Mouse (Mus musculus) left cerebral cortex, adult 9 months (tissue): ENCODE measurements at regions not wholly inside any gene's neighbourhood (a gene's known extent, or its start where the extent isn't known, plus 50 kb on each side); places are given as distances from the start of the nearest gene placed in this dataset.

ENCODE experiments used
- DNase-seq, 2 experiments: peaks; one replicate each; pipeline ENCODE4 v3.0.0; 2022; ENCODE audit warnings: low spot score in 2 of 2

GRCm38 (mm10) chr8:6227901-6228300 lies 1122.8 kb upstream of the Slc10a2 start:
- DNase-seq: no peak

- no peak for DNase-seq
Observed at GRCm38 (mm10) chr8:6225194-6225593, 1120.0 kb upstream of the Slc10a2 start.

GRCm38 (mm10) chr8:6207617-6208349 lies 1102.6 kb upstream of the Slc10a2 start:
- DNase-seq: no peak

GRCm38 (mm10) chr8:6204051-6204745 lies 1099.0 kb upstream of the Slc10a2 start:
- no peak for DNase-seq

DNA sequence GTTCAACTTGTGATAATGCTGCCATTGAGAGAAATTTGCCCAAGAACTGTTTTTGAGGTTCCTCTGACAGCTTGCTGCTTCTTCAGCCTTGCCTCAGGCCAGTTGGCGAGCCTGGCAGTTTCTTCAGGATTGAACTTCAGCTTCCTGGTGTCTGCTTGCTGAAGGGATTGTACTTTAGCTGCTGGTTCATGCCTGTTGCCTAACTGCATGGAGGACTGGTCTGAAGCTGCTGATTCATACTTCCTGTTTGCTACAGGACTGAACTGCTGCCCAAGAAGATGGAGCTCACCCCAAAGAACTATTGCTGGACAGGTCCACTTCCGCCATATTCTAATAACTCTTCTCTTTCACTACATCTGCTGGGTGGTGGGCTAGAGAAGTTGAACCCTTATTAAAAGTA lies 1086.3 kb upstream of the Slc10a2 start:
- DNase-seq: no peak

GRCm38 (mm10) chr8:6188422-6188821 lies 1083.3 kb upstream of the Slc10a2 start:
- no peak for DNase-seq

GRCm38 (mm10) chr8:6186561-6186960 lies 1081.4 kb upstream of the Slc10a2 start:
- no peak for DNase-seq

GRCm38 (mm10) chr8:6179602-6180001 lies 1074.5 kb upstream of the Slc10a2 start:
- peak in 1 of 2 experiments; percentile 42 for DNase-seq

DNA sequence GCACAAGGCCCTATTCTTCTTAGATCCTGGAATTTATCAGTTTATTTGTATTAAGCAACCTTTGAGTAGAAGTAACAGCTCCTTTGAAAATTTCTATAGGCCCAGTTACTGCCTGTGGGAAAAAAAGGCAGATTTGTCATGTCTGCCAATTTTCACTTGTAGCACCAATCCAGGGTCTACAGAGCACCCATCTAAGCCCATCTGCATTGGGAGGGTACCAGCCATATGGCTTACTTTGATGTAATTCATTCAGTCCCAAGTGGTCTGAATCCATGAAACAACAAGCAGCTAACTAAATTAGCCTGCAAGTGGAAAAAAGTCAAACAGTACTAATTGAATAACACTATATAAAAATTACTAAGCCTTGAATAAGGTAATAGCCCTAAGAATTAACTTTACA lies 1061.3 kb upstream of the Slc10a2 start:
- no peak for DNase-seq

DNA sequence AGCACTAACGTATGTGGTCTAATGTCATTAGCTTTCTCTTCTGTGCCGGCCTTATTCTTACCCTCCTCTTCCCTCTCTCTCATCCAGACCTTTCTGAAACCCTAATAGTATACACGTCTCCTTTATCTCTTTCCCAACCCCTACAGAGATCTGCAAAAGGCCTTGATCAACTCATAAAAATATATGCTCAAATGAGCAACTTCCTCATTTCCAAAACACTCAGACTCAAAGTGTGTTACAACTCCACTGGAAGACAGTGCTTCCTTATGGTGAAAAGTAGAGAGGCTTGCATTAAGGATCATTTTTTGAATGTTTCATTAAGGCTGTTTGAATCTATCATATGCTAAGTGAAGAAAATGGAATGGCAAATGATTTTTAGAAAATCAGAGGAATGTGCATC lies 1060.1 kb upstream of the Slc10a2 start:
- DNase-seq: no peak

DNA sequence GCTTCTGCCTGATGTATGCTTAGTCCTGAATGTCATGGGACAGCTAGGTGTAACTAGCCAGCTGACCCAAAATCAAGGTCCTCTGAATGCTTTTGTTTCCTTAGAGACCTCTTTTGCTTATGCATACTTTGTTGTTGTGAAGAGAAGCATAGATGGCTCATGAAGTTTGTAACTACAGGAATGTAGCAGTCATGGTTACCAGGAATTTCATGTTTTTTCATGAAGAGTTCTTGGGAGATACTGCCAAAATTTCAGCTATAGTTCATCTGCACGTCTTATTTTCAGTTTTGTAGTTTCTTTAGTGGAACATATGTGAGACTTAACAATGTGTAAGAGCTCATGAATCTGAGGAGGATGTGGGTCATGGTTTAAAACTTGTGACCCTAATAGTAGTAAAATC lies 1059.6 kb upstream of the Slc10a2 start:
- no peak for DNase-seq

DNA sequence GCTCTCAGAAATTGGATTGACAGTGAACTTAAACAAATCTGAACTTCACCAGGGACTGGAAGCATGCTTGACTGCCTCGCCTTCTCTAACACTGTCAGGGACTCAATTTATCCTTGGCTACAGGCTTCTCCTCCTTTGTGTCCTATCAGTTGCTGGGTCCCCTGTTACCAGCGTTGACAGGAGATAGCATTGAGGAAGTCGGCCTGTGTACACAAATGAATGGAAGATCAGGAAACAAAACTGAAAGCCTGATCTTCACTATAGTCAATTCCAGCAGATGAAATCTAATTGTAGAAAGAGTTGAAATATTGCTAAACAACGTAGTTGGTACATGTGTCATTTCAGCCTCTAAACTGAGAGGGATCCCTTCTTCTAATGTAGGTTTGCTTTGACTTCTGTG lies 1039.4 kb upstream of the Slc10a2 start:
- no peak for DNase-seq

DNA sequence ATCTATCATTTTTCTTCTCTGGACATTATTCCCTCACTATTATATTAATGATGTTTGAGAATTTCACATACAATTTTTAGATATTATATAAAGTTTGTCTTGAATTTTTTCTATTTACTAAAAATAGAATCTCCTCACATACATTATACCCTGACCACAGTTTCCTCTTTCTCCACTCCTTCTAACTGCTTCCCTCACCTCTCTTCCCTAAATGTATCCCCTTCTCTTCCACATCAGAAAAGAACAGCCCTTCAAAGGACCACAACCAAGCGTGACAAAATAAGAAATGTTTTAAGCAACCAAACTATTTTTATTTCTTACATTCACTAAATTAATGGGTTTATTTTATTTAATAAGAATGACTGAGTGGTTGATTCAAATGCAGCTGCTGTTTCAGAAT lies 1034.9 kb upstream of the Slc10a2 start:
- no peak for DNase-seq

DNA sequence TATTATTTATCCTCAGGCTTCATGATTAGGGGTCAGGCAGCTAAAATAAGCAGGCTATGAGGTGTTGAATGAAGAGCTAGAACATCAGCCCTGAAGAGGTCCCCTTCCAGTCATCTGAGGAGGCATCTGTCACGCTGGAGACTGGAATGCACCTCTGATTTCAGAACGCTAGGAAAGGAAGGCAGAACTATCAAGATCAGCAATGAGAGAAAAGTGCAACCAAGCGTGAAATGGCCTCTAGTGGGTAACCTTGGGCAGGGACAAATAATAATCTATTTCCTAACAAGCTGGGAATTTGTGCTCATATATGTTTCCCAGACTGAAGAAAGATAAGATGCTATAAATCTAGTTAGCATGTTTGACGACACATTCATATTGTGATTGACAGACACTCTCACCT lies 1034.0 kb upstream of the Slc10a2 start:
- DNase-seq: no peak

DNA sequence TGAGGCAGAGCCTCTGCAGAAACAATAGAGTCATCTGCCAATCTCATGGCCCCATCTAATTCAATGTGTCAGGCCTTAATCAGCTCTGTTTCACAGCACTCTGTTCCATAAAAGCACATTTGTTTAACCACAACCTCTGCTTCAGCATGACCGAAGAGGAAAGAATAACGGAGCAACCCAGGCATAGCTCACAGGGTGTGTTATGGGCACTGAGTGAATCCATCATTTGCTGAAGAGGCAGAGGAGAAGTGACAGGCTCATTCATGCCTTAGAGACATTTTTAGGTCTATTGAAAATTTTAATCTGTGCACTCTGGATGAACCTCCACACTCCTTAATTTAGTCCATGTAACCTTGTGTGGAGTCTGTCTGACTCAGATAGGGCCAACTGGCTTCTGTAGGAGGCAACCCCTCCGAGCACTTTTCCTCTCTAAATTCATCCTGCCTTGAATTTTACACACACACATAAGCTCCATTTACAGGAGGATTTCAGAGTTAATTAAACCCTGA lies 1027.1 kb upstream of the Slc10a2 start:
- DNase-seq: peak in 1 of 2 experiments; percentile 3

DNA sequence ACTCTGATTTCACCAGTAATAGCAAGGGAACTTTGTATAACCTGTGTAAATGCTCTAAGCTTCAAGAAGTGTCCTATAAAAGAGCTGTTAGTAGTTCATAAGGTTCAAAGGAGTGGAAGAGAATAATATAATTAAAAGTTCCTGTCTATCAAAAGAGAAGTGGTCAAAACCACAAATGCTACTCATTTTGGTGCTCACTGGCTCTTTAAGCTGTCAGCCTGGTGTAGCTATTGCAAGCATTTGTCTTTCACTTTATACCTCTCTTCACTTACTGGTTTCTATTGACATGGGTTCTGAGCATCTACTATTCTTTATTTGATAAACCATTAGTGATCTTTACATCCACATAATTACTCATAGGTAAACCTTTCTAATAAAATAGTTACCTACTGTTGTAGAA lies 1020.1 kb upstream of the Slc10a2 start:
- DNase-seq: no peak

- no peak for DNase-seq
Observed at GRCm38 (mm10) chr8:6119506-6119905, 1014.4 kb upstream of the Slc10a2 start.

GRCm38 (mm10) chr8:6111351-6111750 lies 1006.2 kb upstream of the Slc10a2 start:
- DNase-seq: peak; percentile 7 to 23

GRCm38 (mm10) chr8:6090028-6090427 lies 984.9 kb upstream of the Slc10a2 start:
- DNase-seq: no peak

DNA sequence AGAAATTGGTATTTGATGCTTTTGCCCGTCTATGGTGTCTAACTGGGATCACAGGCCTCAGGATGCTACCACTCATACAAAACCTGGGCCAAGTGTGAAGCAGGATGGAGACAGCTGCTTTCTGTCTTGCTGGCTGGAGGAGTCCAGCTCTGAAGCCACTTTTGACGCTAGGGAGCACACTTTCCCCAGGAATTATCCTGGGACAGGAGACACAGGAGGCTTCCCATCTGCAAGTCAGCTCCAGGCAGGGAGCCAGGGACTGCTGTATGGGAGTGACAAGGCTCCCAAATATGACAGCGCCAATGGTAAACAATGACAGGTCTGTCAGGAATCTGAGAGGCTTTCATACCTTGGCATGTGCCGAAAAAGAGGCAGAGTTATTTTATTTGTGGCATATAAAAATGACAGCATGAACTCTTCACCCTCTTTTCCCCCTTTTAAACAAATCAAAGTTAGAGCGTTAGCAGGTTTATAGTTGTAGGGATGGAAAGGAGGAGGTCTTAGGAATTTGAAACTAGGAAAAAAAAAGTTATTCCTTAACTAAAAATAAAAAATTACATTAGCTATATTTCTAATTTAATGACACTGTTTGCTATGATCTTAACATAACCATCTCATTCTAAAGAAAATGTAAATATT lies 938.9 kb upstream of the Slc10a2 start:
- DNase-seq: peak; percentile 16 to 56

DNA sequence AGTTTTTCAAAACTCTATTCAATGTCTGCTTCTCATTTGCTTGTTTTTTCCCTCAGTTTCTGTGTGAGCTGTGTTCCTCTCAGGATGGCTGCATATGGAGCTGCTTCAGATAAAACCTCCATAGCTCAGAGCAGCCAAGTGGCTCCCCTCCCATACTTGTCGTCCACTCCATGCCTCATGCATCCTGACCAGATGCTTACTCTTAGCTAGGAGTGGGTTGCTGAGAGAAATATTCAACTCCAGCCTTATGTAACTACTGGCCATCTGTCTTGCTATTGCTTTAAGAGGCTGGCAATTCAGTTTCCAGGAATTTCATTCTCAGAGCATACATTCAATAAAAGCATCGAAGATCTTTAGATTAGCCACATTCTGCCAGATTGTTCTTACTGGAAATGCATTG lies 907.1 kb upstream of the Slc10a2 start:
- peak; percentile 54 to 72 for DNase-seq

GRCm38 (mm10) chr8:6011182-6011581 lies 906.0 kb upstream of the Slc10a2 start:
- DNase-seq: no peak

- peak in 1 of 2 experiments; percentile 2 for DNase-seq
Observed at GRCm38 (mm10) chr8:6010712-6011111, 905.6 kb upstream of the Slc10a2 start.
